Mouse (Mus musculus) ES-Bruce4 (cell line): ENCODE data around the gene Mrps25. TPM values are rescaled to one million over a fixed set of nuclear protein-coding genes. Genes with fewer than 3 reads are reported as not detected.
A peak's percentile ranks its signal among the peaks of the same experiment; 100 is the strongest.

Experiments used
- H3K27ac ChIP-seq: 2 replicates; pipeline ENCODE4 v1.5.1; 2012; ENCODE audit warnings: low read length, inconsistent platforms; ENCODE audit not compliant: insufficient read depth
- H3K27me3 ChIP-seq: 2 replicates; pipeline ENCODE4 v1.6.1; 2012; ENCODE audit warnings: mild to moderate bottlenecking, low read length, inconsistent platforms; ENCODE audit not compliant: control insufficient read depth, poor library complexity, insufficient read depth, severe bottlenecking
- H3K36me3 ChIP-seq: 2 replicates; pipeline ENCODE4 v1.6.1; 2012; ENCODE audit warnings: inconsistent platforms, mild to moderate bottlenecking, low read length, moderate library complexity; ENCODE audit not compliant: control insufficient read depth, poor library complexity, insufficient read depth, severe bottlenecking
- H3K4me1 ChIP-seq: one replicate; pipeline ENCODE4 v1.8.1; 2011; ENCODE audit warnings: low read length; ENCODE audit not compliant: control insufficient read depth, insufficient read depth
- H3K4me3 ChIP-seq: 2 replicates; pipeline ENCODE4 v1.5.1; 2011; ENCODE audit warnings: low read depth, mild to moderate bottlenecking, low read length
- H3K9ac ChIP-seq: 2 replicates; pipeline ENCODE4 v1.6.1; 2012; ENCODE audit warnings: low read depth, mild to moderate bottlenecking, inconsistent platforms; ENCODE audit not compliant: poor library complexity, severe bottlenecking
- H3K9me3 ChIP-seq: replicated peaks from 2 replicates; pipeline ENCODE4 v1.6.1; 2012; ENCODE audit warnings: mild to moderate bottlenecking, low read length, inconsistent platforms; ENCODE audit not compliant: control insufficient read depth, poor library complexity, insufficient read depth, severe bottlenecking
- CTCF ChIP-seq: IDR thresholded peaks from one replicate; pipeline ENCODE4 v1.8.1; 2011; ENCODE audit warnings: low read depth, low read length
- EP300 ChIP-seq: IDR thresholded peaks from 2 replicates; pipeline ENCODE4 v1.6.1; 2011; ENCODE audit warnings: low read depth, low read length; ENCODE audit not compliant: insufficient read depth
- POLR2A ChIP-seq: IDR thresholded peaks from one replicate; pipeline ENCODE4 v1.8.1; 2011; ENCODE audit warnings: low read length; ENCODE audit not compliant: insufficient read depth
- polyA plus RNA-seq: library from polyadenylated mRNA; stranded (reverse); fragments of >200 nt; gene quantifications from 2 replicates; pipeline ENCODE4 v1.2.4, GENCODE M21; 2011; ENCODE audit warnings: low read depth; ENCODE audit not compliant: missing spikeins, insufficient read depth, insufficient read length

The Mrps25 gene
- 72.0 and 74.3 TPM in 2 replicates for polyA plus RNA-seq

GRCm38 (mm10) chr6:92183621-92184131 lies at the start of gene Mrps25:
Gene Mrps25 (minus strand): TSS chr6:92184033.
- no peaks in the 10 kb centered on the region for H3K4me1 ChIP-seq
- H3K27ac ChIP-seq = no peak within 1 kb of the TSS
- H3K27me3 ChIP-seq = no peaks in the 10 kb centered on the region
- H3K4me3 ChIP-seq = peak within 1 kb of the TSS; percentile 78
- peak within 1 kb of the TSS; percentile 49 for H3K9ac ChIP-seq
- no peaks in the 10 kb centered on the region for H3K9me3 ChIP-seq
- TF ChIP-seq POLR2A = peak; percentile 94
- TF ChIP-seq CTCF = no peak
- no peaks in the 10 kb centered on the region for H3K36me3 ChIP-seq

- TF ChIP-seq POLR2A (no peak), CTCF (no peak), EP300 (no peak)
- H3K36me3 ChIP-seq = no peaks in the 10 kb centered on the region
- no peaks in the 10 kb centered on the region for H3K4me1 ChIP-seq
- no peak overlapping the region for H3K4me3 ChIP-seq
- H3K9me3 ChIP-seq = no peaks in the 10 kb centered on the region
- no peak overlapping the region for H3K9ac ChIP-seq
- no peak overlapping the region for H3K27ac ChIP-seq
- no peaks in the 10 kb centered on the region for H3K27me3 ChIP-seq
Measured at GRCm38 (mm10) chr6:92231762-92232161, 47.9 kb upstream of the Mrps25 start.

- Histone ChIP-seq H3K4me1 (no peaks in the 10 kb centered on the region), H3K27me3 (no peaks in the 10 kb centered on the region), H3K9me3 (no peaks in the 10 kb centered on the region), H3K4me3 (no peak overlapping the region), H3K36me3 (no peaks in the 10 kb centered on the region), H3K9ac (no peak overlapping the region), H3K27ac (no peak overlapping the region)
- TF ChIP-seq EP300 = no peak
- no peak for TF ChIP-seq CTCF
- no peak for TF ChIP-seq POLR2A
Measured at GRCm38 (mm10) chr6:92231356-92231755, 47.5 kb upstream of the Mrps25 start.

GRCm38 (mm10) chr6:92229586-92229985 lies 45.8 kb upstream of the Mrps25 start:
- Histone ChIP-seq H3K36me3 (no peaks in the 10 kb centered on the region), H3K9ac (no peak overlapping the region), H3K27me3 (no peaks in the 10 kb centered on the region), H3K9me3 (no peaks in the 10 kb centered on the region), H3K27ac (no peak overlapping the region), H3K4me1 (no peaks in the 10 kb centered on the region), H3K4me3 (no peak overlapping the region)
- TF ChIP-seq CTCF (no peak), POLR2A (no peak), EP300 (no peak)

- no peak overlapping the region for H3K9ac ChIP-seq
Measured at GRCm38 (mm10) chr6:92229103-92229502, 45.3 kb upstream of the Mrps25 start.

GRCm38 (mm10) chr6:92224981-92225380 lies 41.1 kb upstream of the Mrps25 start:
- Histone ChIP-seq H3K27me3 (no peaks in the 10 kb centered on the region), H3K9me3 (no peaks in the 10 kb centered on the region), H3K36me3 (no peaks in the 10 kb centered on the region), H3K4me3 (no peak overlapping the region), H3K27ac (no peak overlapping the region), H3K9ac (no peak overlapping the region), H3K4me1 (no peaks in the 10 kb centered on the region)
- no peak for TF ChIP-seq POLR2A
- no peak for TF ChIP-seq CTCF
- no peak for TF ChIP-seq EP300

More at GRCm38 (mm10) chr6:92229103-92229502, 45.3 kb upstream of the Mrps25 start:
- H3K36me3 ChIP-seq = no peaks in the 10 kb centered on the region
- H3K27ac ChIP-seq = no peak overlapping the region
- H3K27me3 ChIP-seq = no peaks in the 10 kb centered on the region
- H3K4me1 ChIP-seq = no peaks in the 10 kb centered on the region
- TF ChIP-seq POLR2A (no peak), CTCF (no peak), EP300 (no peak)
- H3K4me3 ChIP-seq = no peak overlapping the region
- no peaks in the 10 kb centered on the region for H3K9me3 ChIP-seq
